Mouse (Mus musculus): ENCODE data around the gene Pecam1.

DNA sequence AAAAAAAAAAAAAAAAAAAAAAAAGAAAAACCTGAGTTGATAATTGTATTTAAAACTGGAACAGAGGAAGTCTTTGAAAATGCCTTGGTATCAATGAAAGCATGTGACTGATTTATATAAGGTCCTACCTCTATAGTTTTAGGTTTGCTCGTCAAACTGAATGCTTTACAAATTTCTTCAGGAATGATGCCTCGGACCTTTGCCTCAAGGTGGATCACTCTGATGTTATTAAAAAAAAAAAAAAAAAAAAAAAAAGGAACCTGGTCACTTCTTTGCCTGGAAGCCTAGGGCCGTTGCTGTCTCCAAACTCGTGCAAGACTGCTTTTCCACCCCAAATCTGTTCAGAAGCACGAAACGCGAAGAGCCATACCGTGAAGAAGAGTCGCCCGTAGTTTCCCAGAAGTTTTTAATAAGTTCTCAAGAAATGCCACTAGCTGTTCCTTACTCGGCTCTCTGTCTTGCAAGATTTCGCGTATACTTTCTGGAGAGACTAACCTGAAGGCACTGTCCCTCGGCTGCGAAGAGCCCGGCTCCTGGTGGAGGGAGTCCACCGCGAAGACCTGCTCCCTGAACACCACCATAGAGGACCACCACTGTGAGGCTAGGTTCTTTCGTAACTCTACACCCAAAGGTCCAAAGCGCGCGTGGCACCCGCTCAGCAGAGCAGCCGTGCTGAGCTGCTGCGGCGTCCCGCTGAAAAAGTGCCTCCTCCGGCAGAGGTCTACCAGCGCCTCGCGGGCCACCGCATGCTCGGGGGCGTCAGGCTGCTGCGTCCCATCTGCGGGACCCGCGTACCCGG, 28.4 kb upstream of the Pecam1 start:
- no peak for TF ChIP-seq CTCF (IDR thresholded peaks at IDR 0.05; ENCODE audit: low read depth, low read length)
- no peak for TF ChIP-seq EP300 (IDR thresholded peaks at IDR 0.05; ENCODE audit: insufficient read depth, low read depth, low read length)
